Mouse (Mus musculus) T-cell, adult 66 days (primary cell): Measurements from ENCODE around the gene Sec61a1. TPM values are rescaled to one million over a fixed set of nuclear protein-coding genes. Genes with fewer than 3 reads are reported as not detected.

Experiments
- total RNA-seq, 2 experiments: library from RNA; stranded (reverse); gene quantifications; 3 replicates in 1 of 2; 4 replicates in 1 of 2; pipeline ENCODE4 v1.2.4; 2023

Gene Sec61a1
- total RNA-seq: 100 to 1,000 TPM; 251 to 263 TPM

DNA sequence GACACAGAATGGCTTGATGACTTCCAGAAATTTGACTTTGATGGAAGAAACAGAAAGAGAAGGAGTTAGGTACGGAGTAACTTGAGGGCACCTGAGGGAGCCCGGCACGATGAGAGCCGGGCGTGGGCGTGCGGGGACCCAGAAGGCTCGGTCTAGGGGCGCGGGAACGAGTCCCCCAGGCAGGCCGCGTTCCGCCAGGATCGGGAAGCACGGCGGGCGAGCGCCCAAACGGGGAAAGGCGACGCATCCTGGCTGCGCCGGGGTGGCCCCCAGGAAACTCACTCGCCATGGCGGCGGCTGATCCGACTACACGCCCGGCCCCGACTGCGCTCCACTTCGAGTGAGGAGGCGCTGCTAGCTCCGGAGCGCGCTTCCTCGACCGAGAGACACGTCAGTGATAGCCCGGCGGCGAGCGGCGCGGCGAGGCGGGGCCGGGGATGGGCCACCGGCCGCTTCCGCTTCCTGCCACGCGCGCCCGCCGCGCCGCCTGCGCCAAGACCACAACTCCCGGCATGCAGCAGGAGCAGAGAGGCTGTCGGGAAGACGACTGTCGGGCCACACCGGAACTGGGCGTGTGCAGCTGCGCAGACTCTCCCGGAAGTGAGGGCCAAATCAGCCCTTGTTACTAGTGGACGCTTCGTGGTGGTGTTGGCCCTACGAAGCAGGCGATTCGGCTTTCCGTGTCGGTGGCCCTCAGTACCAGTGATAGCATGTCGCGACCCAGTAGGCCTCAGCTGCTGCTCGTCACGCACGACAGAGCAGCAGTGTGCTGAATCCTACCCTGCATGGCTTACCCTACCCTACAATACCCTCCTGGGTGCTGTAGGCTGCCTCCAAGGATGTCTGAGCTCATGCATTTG, at the start of gene Sec61a1:
Gene Sec61a1 (minus strand): TSS at position 502 of the 860 bp plus-strand sequence.

DNA sequence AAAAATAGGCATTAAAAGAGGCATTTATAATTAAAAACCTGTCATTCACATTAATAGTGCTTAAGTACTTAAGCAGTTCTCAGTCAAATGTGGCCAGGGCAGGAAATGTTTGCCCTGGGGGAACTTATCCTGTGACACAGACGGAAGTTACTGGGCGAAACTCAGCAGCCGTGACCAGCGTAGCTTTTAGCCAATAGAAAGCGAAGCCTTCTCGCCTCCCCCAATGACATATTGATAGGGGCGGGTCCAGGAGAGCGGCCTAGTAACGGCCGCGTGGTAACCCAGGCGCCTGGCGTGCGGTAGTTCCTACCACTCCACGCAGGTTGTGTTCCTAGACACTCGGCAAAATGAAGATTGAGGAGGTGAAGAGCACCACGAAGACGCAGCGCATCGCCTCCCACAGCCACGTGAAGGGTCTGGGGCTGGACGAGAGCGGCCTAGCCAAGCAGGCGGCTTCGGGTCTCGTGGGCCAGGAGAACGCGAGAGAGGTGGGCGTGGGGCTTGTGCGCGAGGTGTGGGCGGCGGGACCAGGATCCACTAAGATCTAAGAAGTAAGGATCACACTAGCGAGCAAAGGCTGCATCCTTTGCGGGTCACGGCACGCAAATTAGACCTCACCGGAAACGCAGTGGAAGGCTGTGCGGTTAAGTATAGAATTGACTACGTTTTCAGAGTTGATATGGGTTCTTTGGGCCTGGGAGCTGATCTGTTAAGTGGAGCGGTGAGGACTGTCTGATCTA, 53.4 kb downstream of the Sec61a1 start, which contains the start of gene Ruvbl1:
Gene Ruvbl1 (plus strand): TSS at position 229 of the 740 bp plus-strand sequence.

Other genes with a start within 250 kb of the Sec61a1 start
- gene Eefsec, start 72.4 kb downstream of the Sec61a1 start, total RNA-seq: 10 to 100 TPM; 46.3 to 48.1 TPM
- gene Ruvbl1, start 53.5 kb downstream of the Sec61a1 start, total RNA-seq: 10 to 100 TPM; 25.2 to 30.5 TPM
- gene Kbtbd12, start 119.0 kb upstream of the Sec61a1 start, total RNA-seq: not detected
- gene Mgll, start 205.5 kb upstream of the Sec61a1 start, total RNA-seq: 1 to 10 TPM in 1 of 2 experiments, under 1 TPM in 1; 0.65 to 1.5 TPM